Mouse (Mus musculus) cerebellum, postnatal 36 days (tissue): ENCODE data around the gene Foxn3.
A peak's percentile ranks its signal among the peaks of the same experiment; 100 is the strongest.

Experiments
- DNase-seq, 2 experiments: peaks; one replicate each; pipeline ENCODE4 v3.0.0; 2021 to 2022; ENCODE audit warnings: mixed read lengths in 2 of 2

Foxn3 gene

DNA sequence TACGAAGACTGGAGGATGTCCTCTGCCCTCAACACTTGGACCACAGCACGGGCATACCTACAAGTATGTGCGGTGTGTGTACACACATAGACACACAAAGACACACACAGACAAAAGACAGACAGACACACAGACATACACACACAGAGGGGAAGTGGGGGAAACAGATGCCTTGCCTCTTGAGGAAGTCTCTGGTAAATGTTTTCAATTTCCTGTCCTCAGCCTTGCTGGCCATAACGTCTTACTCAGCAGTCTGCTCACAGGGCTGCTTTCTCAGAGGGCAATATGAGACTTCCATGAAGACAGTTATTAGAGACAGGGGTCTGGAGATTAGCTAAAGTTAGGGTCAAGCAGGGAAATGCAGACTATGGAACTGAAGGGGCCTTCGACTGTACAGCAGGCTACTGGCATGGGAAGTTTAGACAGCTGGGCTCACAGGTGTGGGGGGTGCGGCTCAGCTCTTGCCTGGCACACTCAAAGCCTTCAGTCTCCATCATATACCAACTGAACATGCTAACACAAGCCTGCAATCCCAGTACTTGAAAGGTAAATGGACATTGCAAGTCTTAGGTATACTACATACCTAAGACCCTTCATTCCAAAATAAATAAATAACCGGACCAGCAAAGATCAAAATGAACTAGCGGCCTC, 278.8 kb downstream of the Foxn3 start:
- DNase-seq = no peak

DNA sequence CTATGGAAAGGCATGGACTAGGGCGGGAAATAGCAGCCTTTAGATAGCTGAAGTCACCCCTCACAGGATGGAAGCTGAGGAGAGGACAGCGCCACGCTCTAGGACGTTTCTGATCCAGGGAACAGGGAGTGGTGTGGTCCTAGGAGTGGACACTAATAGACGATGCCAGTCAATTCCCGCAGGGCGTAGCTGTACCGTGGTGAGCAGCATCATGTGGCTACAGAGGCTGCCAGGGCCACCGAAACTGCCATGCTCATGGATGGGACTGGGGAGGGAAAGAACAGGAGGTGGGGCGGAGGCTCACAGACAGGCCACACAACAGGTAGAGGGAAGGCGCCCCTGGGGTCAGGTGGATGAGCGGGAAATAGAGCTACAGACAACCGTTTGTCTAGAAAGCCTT, 282.6 kb downstream of the Foxn3 start:
- DNase-seq = peak in 1 of 2 experiments; percentile 39

DNA sequence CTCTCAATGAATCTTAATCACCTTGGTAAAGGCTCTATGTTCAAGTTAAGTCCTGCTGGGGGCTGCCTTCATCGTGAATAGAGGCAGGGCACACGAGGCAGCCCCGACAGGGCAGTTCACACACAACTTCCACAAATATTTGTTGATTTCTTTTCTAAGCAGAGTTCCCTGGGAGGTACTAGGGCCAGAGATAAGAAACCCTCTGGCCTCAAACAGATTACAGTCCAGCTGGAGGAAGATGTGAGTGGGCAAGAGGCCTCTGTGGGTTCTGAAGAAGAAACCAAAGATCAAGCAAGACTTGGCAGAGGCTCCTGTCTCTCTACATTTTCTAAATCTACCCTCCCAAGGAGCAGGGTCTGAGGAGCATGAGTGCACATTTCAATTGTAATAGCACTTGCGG, 283.1 kb downstream of the Foxn3 start:
- DNase-seq = no peak

DNA sequence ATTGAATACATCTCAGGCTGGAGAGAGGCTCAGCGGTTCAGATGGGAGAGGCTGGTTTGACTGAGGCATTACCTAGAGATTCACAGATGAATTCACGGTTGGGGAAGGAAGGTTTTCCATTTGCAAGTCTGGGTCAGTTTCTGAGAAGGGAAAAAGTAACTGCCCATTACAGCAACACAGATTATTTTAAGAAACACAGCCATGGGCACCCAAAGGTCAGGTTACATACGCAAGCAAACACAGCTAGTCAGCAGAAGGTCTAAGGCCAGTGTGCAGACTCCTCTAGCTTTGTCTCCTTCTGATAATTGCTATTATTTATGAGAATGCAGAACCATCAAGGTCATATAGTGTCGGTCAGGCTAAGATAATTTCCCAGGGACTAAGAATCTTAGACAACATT, 284.0 kb downstream of the Foxn3 start:
- no peak for DNase-seq

- DNase-seq = no peak
These were observed 288.8 kb downstream of the Foxn3 start for GRCm38 (mm10) chr12:99274589-99274988.

GRCm38 (mm10) chr12:99269396-99269795, 294.0 kb downstream of the Foxn3 start:
- DNase-seq = no peak

DNA sequence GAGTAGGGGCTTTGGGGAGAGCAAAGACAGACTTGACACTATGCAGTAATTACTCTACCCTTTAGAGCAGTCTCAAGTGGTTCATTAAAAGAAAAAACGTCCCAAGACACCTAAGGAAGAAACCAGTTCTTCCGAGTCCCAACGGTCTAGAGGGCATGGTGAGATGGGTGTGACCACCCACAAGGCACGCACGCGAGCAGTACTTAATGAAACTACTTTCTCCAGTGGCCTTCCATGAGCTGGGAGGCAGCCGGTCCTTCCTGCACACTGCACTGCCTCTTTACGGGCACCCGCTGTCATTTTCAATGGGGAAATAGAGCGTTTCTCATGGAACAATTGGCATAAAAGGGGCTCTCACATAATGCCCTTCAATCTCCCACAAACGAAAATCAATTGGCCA, 294.4 kb downstream of the Foxn3 start:
- DNase-seq = no peak

DNA sequence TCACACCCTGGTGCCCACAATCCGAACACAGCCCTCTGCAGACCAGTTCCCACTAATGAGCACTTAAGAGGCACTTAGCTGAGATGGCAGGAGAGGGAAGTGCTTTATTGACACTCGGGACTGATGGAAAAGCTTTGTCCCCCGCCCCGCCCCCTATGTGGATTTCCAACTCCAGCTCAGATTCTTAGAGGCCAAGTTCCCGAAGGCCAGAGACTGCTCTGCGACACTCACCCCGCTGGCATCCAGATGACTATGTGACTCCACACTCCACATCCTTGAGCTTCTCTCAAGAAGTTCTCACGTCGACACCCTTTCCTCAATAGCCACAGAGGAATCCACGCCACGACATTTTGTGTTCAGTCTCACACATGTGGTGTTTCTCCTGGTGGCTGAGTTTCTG, 295.6 kb downstream of the Foxn3 start:
- DNase-seq = no peak

GRCm38 (mm10) chr12:99266434-99266833, 296.9 kb downstream of the Foxn3 start:
- DNase-seq = no peak

DNA sequence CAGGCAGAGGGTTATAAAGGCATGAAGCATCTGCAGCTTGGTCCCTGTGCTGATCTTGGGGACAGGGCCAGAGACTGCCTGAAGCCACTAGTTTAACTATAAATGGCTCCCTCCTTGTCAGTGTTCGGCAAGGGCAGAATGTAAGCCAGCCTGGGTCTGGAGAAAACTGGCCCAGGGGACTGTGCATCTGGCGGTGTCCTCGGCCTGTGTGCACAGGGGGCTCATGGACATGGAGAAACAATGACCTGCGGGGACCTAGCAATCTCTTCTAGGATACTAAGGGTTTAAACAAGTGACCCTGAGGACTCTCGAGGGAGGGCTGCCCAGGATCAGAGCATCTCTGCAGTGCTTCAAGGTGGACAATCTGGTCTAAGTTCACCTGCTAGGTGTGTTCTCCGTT, 297.6 kb downstream of the Foxn3 start:
- DNase-seq = no peak

DNA sequence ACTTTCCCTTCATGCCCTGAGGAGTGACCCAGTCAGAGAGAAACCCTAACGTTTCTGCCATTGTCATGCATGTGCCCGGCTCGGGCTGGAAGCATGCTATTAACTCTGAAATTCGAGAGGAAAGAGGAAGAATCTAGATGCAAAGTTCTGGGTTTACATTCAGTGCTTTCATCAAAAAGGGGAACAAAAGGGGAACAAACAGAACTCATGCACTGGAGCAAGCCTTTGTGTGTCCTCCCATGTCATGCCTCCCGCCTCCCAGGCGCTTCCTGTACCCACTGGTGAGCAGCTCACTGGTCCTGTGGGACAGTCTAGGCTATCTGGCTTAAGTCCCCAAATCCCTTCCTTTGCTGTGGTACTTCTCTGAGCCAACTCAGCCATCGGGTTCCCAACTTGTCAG, 299.0 kb downstream of the Foxn3 start:
- DNase-seq = no peak

GRCm38 (mm10) chr12:99263592-99264335, 299.6 kb downstream of the Foxn3 start:
- DNase-seq = peak in 1 of 2 experiments; percentile 39

DNA sequence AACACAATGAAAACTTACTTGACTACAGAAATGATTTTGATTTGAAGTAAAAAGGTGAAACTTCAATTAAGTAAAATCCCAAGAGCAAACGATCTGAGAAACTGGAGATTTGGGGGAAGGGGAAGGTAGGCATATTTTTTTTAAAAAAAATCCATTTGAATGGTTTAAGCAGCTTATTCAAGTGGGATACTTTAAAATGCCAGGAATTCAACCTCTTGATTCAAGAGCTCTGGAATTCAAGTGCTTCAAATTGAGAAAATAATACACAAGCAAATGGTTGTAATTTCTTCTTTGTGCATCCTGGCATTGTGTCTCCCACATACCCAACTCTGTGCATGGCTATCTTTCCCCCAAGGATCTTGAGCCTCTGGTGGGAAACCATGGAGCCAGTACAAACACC, 300.5 kb downstream of the Foxn3 start:
- no peak for DNase-seq

DNA sequence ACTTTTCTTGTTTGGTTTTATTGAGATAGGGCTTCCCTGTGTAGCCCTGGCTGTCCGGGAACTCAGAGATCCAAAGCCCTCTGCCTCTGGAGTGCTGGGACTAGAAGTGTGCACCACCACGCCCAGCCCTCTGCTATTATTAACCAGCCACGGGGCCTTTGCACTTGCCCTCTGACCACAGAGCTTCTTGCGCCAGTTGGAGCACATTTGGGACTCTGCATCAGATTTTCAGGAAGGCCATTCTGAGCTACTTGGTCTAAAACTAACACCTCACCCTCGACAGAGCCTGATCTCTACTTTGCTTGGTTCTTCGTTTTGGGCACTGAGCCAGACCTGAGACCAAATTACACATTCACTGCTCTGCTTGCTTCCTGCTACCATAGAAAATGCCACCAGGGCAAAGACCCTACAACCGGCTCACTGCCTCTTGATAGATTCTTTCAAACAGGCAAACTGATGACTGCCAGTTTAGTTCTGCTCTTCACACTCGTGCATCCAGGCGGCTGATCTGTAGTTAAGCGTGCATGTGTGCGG, 301.2 kb downstream of the Foxn3 start:
- no peak for DNase-seq

- DNase-seq = no peak
These were observed 303.2 kb downstream of the Foxn3 start for GRCm38 (mm10) chr12:99260171-99260570.

GRCm38 (mm10) chr12:99257570-99257969, 305.8 kb downstream of the Foxn3 start:
- no peak for DNase-seq

DNA sequence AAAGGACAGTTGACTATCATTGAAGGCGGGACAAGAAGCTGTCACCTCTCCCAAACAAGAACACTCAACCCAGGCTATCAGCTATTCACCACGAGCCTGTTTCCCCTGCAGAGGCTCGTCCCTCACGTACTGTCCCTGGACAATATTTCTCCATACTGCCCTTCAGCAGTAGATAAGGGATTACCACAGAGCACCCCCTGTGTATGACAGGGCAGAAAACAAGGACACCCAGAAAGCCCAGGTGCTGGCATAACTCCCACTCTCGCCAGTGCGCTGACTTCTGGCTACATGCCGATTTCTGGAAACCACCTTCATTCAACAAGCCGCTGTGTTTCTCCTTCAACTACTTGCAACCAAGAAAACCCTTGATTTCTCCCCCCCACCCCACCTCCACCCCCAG, 306.4 kb downstream of the Foxn3 start:
- DNase-seq = peak in 1 of 2 experiments; percentile 37

GRCm38 (mm10) chr12:99256463-99256862, 306.9 kb downstream of the Foxn3 start:
- DNase-seq = no peak

GRCm38 (mm10) chr12:99254436-99254835, 308.9 kb downstream of the Foxn3 start:
- DNase-seq = no peak

DNA sequence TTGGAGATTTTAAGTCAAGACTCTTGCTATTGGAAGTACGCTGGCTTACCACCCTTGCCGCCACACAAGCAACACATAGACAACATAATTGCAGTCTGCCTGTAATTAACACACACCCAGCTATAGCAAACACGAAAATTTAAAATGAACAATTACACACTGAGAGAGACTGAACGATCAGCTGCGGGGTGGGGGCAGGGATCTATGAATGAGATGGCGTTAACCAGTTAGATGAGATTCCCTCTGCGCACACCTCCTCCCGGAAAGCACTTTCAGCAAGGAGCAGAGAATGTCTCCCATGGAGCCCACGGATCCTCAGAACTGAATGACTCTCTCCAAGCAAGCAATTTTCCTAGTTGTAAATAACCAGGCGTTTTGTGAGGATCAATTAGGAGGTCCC, 309.8 kb downstream of the Foxn3 start:
- no peak for DNase-seq

DNA sequence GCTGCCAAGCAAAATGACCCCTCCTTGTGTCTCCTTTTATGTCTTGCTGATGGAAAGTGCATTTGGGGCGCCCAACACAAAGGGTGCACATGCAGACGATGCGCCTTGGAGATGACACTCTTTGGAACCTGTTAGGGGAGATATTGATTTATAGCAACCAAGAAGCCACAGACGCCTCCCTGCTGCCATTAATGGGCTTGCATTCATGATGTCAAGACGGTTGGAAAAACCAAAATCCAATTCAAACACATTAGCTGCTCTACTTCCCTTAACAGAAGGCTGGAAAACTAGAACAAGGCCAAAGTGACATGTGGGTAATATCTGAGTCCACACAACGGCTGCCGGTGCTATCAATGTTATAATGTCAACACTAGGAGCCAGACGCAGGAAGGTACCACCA, 314.8 kb downstream of the Foxn3 start:
- no peak for DNase-seq

- DNase-seq = no peak
These were observed 315.4 kb downstream of the Foxn3 start for GRCm38 (mm10) chr12:99247939-99248338.

DNA sequence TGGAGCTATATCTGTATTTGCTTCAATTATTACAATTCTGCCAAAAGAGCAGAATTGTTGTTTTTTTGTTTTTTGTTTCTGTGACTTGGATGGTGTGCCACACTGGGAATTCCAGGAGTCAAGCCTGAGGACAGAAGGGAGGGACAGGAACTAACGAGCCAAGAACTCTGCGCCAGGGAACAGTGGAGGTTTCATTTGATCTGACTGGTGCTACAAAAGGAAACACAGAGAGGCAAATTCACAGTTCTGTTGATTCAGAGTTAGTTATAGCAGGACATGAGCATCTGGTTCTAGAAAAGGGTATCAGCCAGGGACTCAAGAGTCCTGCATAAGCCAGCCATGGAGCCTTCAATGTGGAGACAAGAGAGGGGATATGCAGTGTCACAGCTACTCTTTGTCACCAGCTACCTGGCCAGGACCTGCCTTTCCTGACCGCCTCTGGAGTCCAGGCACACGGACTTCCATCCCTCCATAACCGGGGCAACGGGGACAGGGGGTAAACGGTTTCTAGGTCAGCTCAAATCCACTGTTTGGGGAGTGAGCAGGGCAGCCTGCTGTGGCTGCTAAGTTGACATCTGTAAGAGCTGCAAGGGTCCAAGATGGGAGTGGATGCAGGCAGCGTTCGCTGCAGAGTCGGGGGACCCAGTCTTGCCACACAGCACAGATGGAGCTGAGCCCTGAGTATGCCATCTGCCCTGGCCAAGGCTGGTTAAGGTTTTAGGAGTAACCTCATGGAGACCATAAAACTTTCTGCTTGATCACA, 316.2 kb downstream of the Foxn3 start:
- DNase-seq = peak; percentile 40 to 50

- peak in 1 of 2 experiments; percentile 39 for DNase-seq
These were observed 318.7 kb downstream of the Foxn3 start for GRCm38 (mm10) chr12:99244673-99245072.
